Mouse (Mus musculus): ENCODE data around the gene Pycr1. TPM values are rescaled to one million over a fixed set of nuclear protein-coding genes. Genes with fewer than 3 reads are reported as not detected.

Gene Pycr1
- polyA plus RNA-seq, 1 experiment from 2014 or later, result 25.0 TPM

GRCm38 (mm10) chr11:120651872-120652271 is 8.3 kb upstream of the Pycr1 start:
- no peaks in the 10 kb centered on the region for H3K36me3 ChIP-seq
- no peak for ATAC-seq
- H3K4me2 ChIP-seq (replicated peaks), result no peak overlapping the region
- 69% methylated on average over 3 of the region's 3 CpGs for WGBS
- no peak overlapping the region for H3K4me3 ChIP-seq (replicated peaks)
- H3K9ac ChIP-seq (replicated peaks), result no peak overlapping the region
- H3K4me1 ChIP-seq (replicated peaks), result peaks cover 9% of the 10 kb centered on the region
- H3K9me3 ChIP-seq, result no peaks in the 10 kb centered on the region
- no peak overlapping the region for H3K27ac ChIP-seq
- peaks cover 34% of the 10 kb centered on the region for H3K27me3 ChIP-seq

- H3K4me3 ChIP-seq (replicated peaks), result peak within 1 kb of the TSS; percentile 15
- H3K27ac ChIP-seq, result no peak within 1 kb of the TSS
- peak within 1 kb of the TSS; percentile 36 for H3K4me2 ChIP-seq (replicated peaks)
- no peaks in the 10 kb centered on the region for H3K36me3 ChIP-seq
- peaks cover 15% of the 10 kb centered on the region for H3K4me1 ChIP-seq (replicated peaks)
- H3K9me3 ChIP-seq, result no peaks in the 10 kb centered on the region
- WGBS, result 7% methylated on average over 13 of the region's 13 CpGs
- peaks cover 19% of the 10 kb centered on the region; the same call in 1 of the 2 replicates for H3K27me3 ChIP-seq
- ATAC-seq, result no peak
- peak within 1 kb of the TSS; percentile 51 for H3K9ac ChIP-seq (replicated peaks)
Observed at GRCm38 (mm10) chr11:120648001-120648476, 4.5 kb upstream of the Pycr1 start, which contains the start of gene Myadml2. Gene Myadml2, minus strand, starts transcription at chr11:120648158.

GRCm38 (mm10) chr11:120647047-120647830 is 3.7 kb upstream of the Pycr1 start:
- H3K4me3 ChIP-seq (replicated peaks), result no peak overlapping the region
- H3K27ac ChIP-seq, result no peak overlapping the region
- H3K9ac ChIP-seq (replicated peaks), result no peak overlapping the region; the same call in 1 of the 2 replicates
- peaks cover 26% of the 10 kb centered on the region; the same call in 1 of the 2 replicates for H3K27me3 ChIP-seq
- no peaks in the 10 kb centered on the region for H3K36me3 ChIP-seq
- peak overlapping the region; percentile 36 for H3K4me2 ChIP-seq (replicated peaks)
- WGBS, result 80% methylated on average over 35 of the region's 35 CpGs
- H3K4me1 ChIP-seq (replicated peaks), result peaks cover 23% of the 10 kb centered on the region
- no peaks in the 10 kb centered on the region for H3K9me3 ChIP-seq
- ATAC-seq, result no peak

GRCm38 (mm10) chr11:120642939-120643600 is 499 bp downstream of the Pycr1 start:
- Histone ChIP-seq H3K4me1 (replicated peaks) (peaks cover 22% of the 10 kb centered on the region), H3K4me3 (replicated peaks) (peak overlapping the region; percentile 51), H3K9me3 (no peaks in the 10 kb centered on the region), H3K36me3 (no peaks in the 10 kb centered on the region), H3K4me2 (replicated peaks) (peak overlapping the region; percentile 89), H3K27ac (no peak overlapping the region), H3K27me3 (peaks cover 22% of the 10 kb centered on the region; the same call in 1 of the 2 replicates), H3K9ac (replicated peaks) (peak overlapping the region; percentile 77)
- 3% methylated on average over 18 of the region's 18 CpGs for WGBS
- peak; percentile 78 for ATAC-seq

GRCm38 (mm10) chr11:120641869-120642268 is 1.7 kb downstream of the Pycr1 start:
- ATAC-seq, result no peak
- peak overlapping the region; percentile 40 for H3K9ac ChIP-seq (replicated peaks)
- H3K4me2 ChIP-seq (replicated peaks), result no peak overlapping the region
- H3K9me3 ChIP-seq, result no peaks in the 10 kb centered on the region
- no peak overlapping the region for H3K27ac ChIP-seq
- peaks cover 13% of the 10 kb centered on the region; the same call in 1 of the 2 replicates for H3K27me3 ChIP-seq
- no peak overlapping the region for H3K4me3 ChIP-seq (replicated peaks)
- no peaks in the 10 kb centered on the region for H3K36me3 ChIP-seq
- 94% methylated on average over 8 of the region's 8 CpGs for whole genome bisulfite sequencing
- H3K4me1 ChIP-seq (replicated peaks), result peaks cover 16% of the 10 kb centered on the region

GRCm38 (mm10) chr11:120641255-120641654 is 2.3 kb downstream of the Pycr1 start:
- 66% methylated on average over 9 of the region's 9 CpGs for WGBS
- peaks cover 16% of the 10 kb centered on the region for H3K4me1 ChIP-seq (replicated peaks)
- no peak overlapping the region for H3K4me2 ChIP-seq (replicated peaks)
- no peaks in the 10 kb centered on the region for H3K36me3 ChIP-seq
- H3K27me3 ChIP-seq, result peaks cover 8% of the 10 kb centered on the region; the same call in 1 of the 2 replicates
- no peaks in the 10 kb centered on the region for H3K9me3 ChIP-seq
- peak overlapping the region; percentile 40; the same call in 1 of the 2 replicates for H3K9ac ChIP-seq (replicated peaks)
- no peak overlapping the region for H3K27ac ChIP-seq
- ATAC-seq, result no peak
- H3K4me3 ChIP-seq (replicated peaks), result no peak overlapping the region

- no peaks in the 10 kb centered on the region for H3K9me3 ChIP-seq
- H3K27me3 ChIP-seq, result no peaks in the 10 kb centered on the region
- no peak overlapping the region for H3K9ac ChIP-seq (replicated peaks)
- no peak overlapping the region for H3K27ac ChIP-seq
- H3K4me3 ChIP-seq (replicated peaks), result no peak overlapping the region
- 64% methylated on average over 5 of the region's 5 CpGs for WGBS
- no peaks in the 10 kb centered on the region for H3K36me3 ChIP-seq
- no peak overlapping the region for H3K4me2 ChIP-seq (replicated peaks)
- H3K4me1 ChIP-seq (replicated peaks), result peaks cover 27% of the 10 kb centered on the region
- no peak for ATAC-seq
Observed at GRCm38 (mm10) chr11:120634810-120635209, 8.8 kb downstream of the Pycr1 start.

- Histone ChIP-seq H3K4me2 (replicated peaks) (peak within 1 kb of the TSS; percentile 88), H3K9me3 (no peaks in the 10 kb centered on the region), H3K4me1 (replicated peaks) (peaks cover 33% of the 10 kb centered on the region), H3K9ac (replicated peaks) (peak within 1 kb of the TSS; percentile 92), H3K27ac (peak within 1 kb of the TSS; percentile 87), H3K27me3 (no peaks in the 10 kb centered on the region), H3K4me3 (replicated peaks) (peak within 1 kb of the TSS; percentile 95), H3K36me3 (peaks cover 9% of the 10 kb centered on the region)
- ATAC-seq, result peak; percentile 92
- 12% methylated on average over 57 of the region's 58 CpGs for WGBS
Observed at GRCm38 (mm10) chr11:120633520-120634343, 9.8 kb downstream of the Pycr1 start, which contains the start of gene Mafg. Gene Mafg, minus strand, starts transcription at chr11:120633600.

- Histone ChIP-seq H3K9ac (replicated peaks) (peak overlapping the region; percentile 92), H3K4me2 (replicated peaks) (peak overlapping the region; percentile 88), H3K27ac (peak overlapping the region; percentile 87), H3K9me3 (no peaks in the 10 kb centered on the region), H3K36me3 (peaks cover 13% of the 10 kb centered on the region), H3K4me1 (replicated peaks) (peaks cover 33% of the 10 kb centered on the region), H3K4me3 (replicated peaks) (peak overlapping the region; percentile 95), H3K27me3 (no peaks in the 10 kb centered on the region)
- ATAC-seq, result peak; percentile 86
- WGBS, result under 1% methylated on average over 110 of the region's 116 CpGs
Observed at GRCm38 (mm10) chr11:120632559-120633519, 10.7 kb downstream of the Pycr1 start.

- Histone ChIP-seq H3K4me3 (replicated peaks) (peak overlapping the region; percentile 95), H3K9me3 (no peaks in the 10 kb centered on the region), H3K4me1 (replicated peaks) (peaks cover 33% of the 10 kb centered on the region), H3K27ac (peak overlapping the region; percentile 87; the same call in 1 of the 2 replicates), H3K4me2 (replicated peaks) (peak overlapping the region; percentile 88), H3K9ac (replicated peaks) (peak overlapping the region; percentile 92), H3K36me3 (peaks cover 23% of the 10 kb centered on the region), H3K27me3 (no peaks in the 10 kb centered on the region)
- ATAC-seq, result no peak
- 58% methylated on average over 4 of the region's 4 CpGs for WGBS
Observed at GRCm38 (mm10) chr11:120631726-120632448, 11.7 kb downstream of the Pycr1 start.
